22 mouse cellular contexts compared by ENCODE assay signal in genomic region chrX:118356888-118357287, GRCm38 (mm10).
"Had no signal": no experiment of that assay in that cellular context is flagged by ENCODE, and none has a peak within 500 bp of the region (broad histone marks: within the 10 kb centered on the region; RNA-seq: fewer than 3 reads in every experiment).

No protein-coding gene starts in this region.

- H3K4me3 ChIP-seq: limb, embryonic 10.5 days; limb, embryonic 13.5 days; liver, embryonic 12.5 days; liver, embryonic 15.5 days; lung, embryonic 15.5 days; megakaryocyte, embryonic 14.5 days; midbrain, embryonic 10.5 days; midbrain, embryonic 13.5 days; stomach, embryonic 15.5 days had no signal

- H3K9ac ChIP-seq: limb, embryonic 13.5 days; liver, embryonic 12.5 days; liver, embryonic 15.5 days; lung, embryonic 15.5 days; midbrain, embryonic 13.5 days; stomach, embryonic 15.5 days had no signal

- H3K27me3 ChIP-seq: limb, embryonic 13.5 days; liver, embryonic 12.5 days; liver, embryonic 15.5 days; lung, embryonic 15.5 days; megakaryocyte, embryonic 14.5 days; midbrain, embryonic 13.5 days; stomach, embryonic 15.5 days had no signal

- H3K36me3 ChIP-seq: limb, embryonic 10.5 days; limb, embryonic 13.5 days; liver, embryonic 12.5 days; liver, embryonic 15.5 days; lung, embryonic 15.5 days; midbrain, embryonic 10.5 days; midbrain, embryonic 13.5 days; stomach, embryonic 15.5 days had no signal

- H3K4me2 ChIP-seq: limb, embryonic 13.5 days; liver, embryonic 12.5 days; liver, embryonic 15.5 days; lung, embryonic 15.5 days; midbrain, embryonic 13.5 days; stomach, embryonic 15.5 days had no signal

- H3K27ac ChIP-seq: kidney, postnatal 0 days; limb, embryonic 10.5 days; limb, embryonic 13.5 days; liver, embryonic 12.5 days; liver, embryonic 15.5 days; lung, embryonic 15.5 days; midbrain, embryonic 10.5 days; midbrain, embryonic 13.5 days; stomach, embryonic 15.5 days had no signal

- DNase-seq: kidney, adult 2 months; kidney, postnatal 25 days; liver; lung, adult 18-20 months; lung, postnatal 10 days; lung, postnatal 36 days; right cerebral cortex, postnatal 14 days; spleen, adult 18-20 months; thymus, adult 18-20 months; thymus, postnatal 36 days had no signal

- ATAC-seq: intestine, postnatal 0 days; liver, embryonic 12.5 days; midbrain, embryonic 13.5 days; midbrain, embryonic 16.5 days had no signal

- H3K4me1 ChIP-seq: limb, embryonic 10.5 days; limb, embryonic 13.5 days; liver, embryonic 12.5 days; liver, embryonic 15.5 days; lung, embryonic 15.5 days; megakaryocyte, embryonic 14.5 days; midbrain, embryonic 10.5 days; midbrain, embryonic 13.5 days; stomach, embryonic 15.5 days had no signal

- H3K9me3 ChIP-seq: limb, embryonic 10.5 days; limb, embryonic 13.5 days; liver, embryonic 12.5 days; liver, embryonic 15.5 days; lung, embryonic 15.5 days; midbrain, embryonic 13.5 days; stomach, embryonic 15.5 days had no signal
